Mouse (Mus musculus): ENCODE measurements around the gene Gna13. TPM values are rescaled to one million over a fixed set of nuclear protein-coding genes. Genes with fewer than 3 reads are reported as not detected.

Gna13 gene
- polyA plus RNA-seq, 1 experiment from 2014 or later, result 20.5 TPM

- Histone ChIP-seq H3K36me3 (ENCODE audit: control insufficient read depth, insufficient read depth, low read length) (no peaks in the 10 kb centered on the region; the same call in 1 of the 2 replicates), H3K4me3 (ENCODE audit: low read depth, low read length) (no peak overlapping the region), H3K27ac (ENCODE audit: low read length) (no peak overlapping the region), H3K4me2 (ENCODE audit: low read length) (no peak overlapping the region), H3K27me3 (ENCODE audit: control insufficient read depth, insufficient read depth, low read depth, low read length) (no peaks in the 10 kb centered on the region; the same call in 1 of the 2 replicates), H3K4me1 (ENCODE audit: control insufficient read depth, insufficient read depth, low read length) (peaks cover 9% of the 10 kb centered on the region; the same call in 1 of the 2 replicates), H3K9me3 (replicated peaks; ENCODE audit: control insufficient read depth, low read length, poor library complexity, severe bottlenecking) (no peaks in the 10 kb centered on the region), H3K9ac (ENCODE audit: low read depth, low read length) (no peak overlapping the region)
- no peak for ATAC-seq
- WGBS, result 67% methylated on average over 16 of the region's 16 CpGs
Observed at GRCm38 (mm10) chr11:109355771-109356388, 6.8 kb upstream of the Gna13 start.

DNA sequence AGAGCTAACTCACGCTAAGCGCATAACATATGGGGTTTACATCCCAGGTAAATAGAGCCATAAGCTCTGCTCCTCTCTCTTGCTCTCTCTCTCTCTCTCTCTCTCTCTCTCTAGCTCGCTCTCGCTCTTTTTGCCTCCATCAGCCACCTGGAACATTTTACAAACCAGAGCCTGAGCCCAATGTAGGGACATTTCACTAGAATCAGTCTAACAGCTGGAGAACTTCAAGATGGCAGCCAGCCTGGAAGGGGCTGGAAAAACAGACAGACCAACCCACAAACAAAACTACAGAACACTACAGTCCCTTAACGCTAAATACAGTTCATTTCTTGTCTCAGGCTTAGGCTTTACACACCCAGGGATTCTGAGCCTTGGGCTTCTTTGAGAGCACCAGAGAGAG is 5.5 kb upstream of the Gna13 start:
- H3K27ac ChIP-seq (ENCODE audit: low read length), result no peak overlapping the region
- ATAC-seq, result no peak
- no peak overlapping the region for H3K4me3 ChIP-seq (ENCODE audit: low read depth, low read length)
- no peak overlapping the region for H3K4me2 ChIP-seq (ENCODE audit: low read length)
- peaks cover 17% of the 10 kb centered on the region for H3K4me1 ChIP-seq (ENCODE audit: control insufficient read depth, insufficient read depth, low read length)
- 92% methylated on average over 5 of the region's 5 CpGs for WGBS
- no peaks in the 10 kb centered on the region; the same call in 1 of the 2 replicates for H3K27me3 ChIP-seq (ENCODE audit: control insufficient read depth, insufficient read depth, low read depth, low read length)
- no peaks in the 10 kb centered on the region; the same call in 1 of the 2 replicates for H3K36me3 ChIP-seq (ENCODE audit: control insufficient read depth, insufficient read depth, low read length)
- H3K9ac ChIP-seq (ENCODE audit: low read depth, low read length), result no peak overlapping the region
- no peaks in the 10 kb centered on the region for H3K9me3 ChIP-seq (replicated peaks; ENCODE audit: control insufficient read depth, low read length, poor library complexity, severe bottlenecking)

- H3K9ac ChIP-seq (ENCODE audit: low read depth, low read length), result no peak overlapping the region
- no peaks in the 10 kb centered on the region for H3K9me3 ChIP-seq (replicated peaks; ENCODE audit: control insufficient read depth, low read length, poor library complexity, severe bottlenecking)
- no peaks in the 10 kb centered on the region; the same call in 1 of the 2 replicates for H3K36me3 ChIP-seq (ENCODE audit: control insufficient read depth, insufficient read depth, low read length)
- peak; percentile 49; the same call in 1 of the 2 replicates for ATAC-seq
- no peaks in the 10 kb centered on the region; the same call in 1 of the 2 replicates for H3K27me3 ChIP-seq (ENCODE audit: control insufficient read depth, insufficient read depth, low read depth, low read length)
- 8% methylated on average over 3 of the region's 3 CpGs for WGBS
- no peak overlapping the region for H3K4me2 ChIP-seq (ENCODE audit: low read length)
- H3K27ac ChIP-seq (ENCODE audit: low read length), result peak overlapping the region; percentile 58
- H3K4me3 ChIP-seq (ENCODE audit: low read depth, low read length), result no peak overlapping the region
- peaks cover 17% of the 10 kb centered on the region for H3K4me1 ChIP-seq (ENCODE audit: control insufficient read depth, insufficient read depth, low read length)
Observed at GRCm38 (mm10) chr11:109358549-109358948, 4.1 kb upstream of the Gna13 start.

DNA sequence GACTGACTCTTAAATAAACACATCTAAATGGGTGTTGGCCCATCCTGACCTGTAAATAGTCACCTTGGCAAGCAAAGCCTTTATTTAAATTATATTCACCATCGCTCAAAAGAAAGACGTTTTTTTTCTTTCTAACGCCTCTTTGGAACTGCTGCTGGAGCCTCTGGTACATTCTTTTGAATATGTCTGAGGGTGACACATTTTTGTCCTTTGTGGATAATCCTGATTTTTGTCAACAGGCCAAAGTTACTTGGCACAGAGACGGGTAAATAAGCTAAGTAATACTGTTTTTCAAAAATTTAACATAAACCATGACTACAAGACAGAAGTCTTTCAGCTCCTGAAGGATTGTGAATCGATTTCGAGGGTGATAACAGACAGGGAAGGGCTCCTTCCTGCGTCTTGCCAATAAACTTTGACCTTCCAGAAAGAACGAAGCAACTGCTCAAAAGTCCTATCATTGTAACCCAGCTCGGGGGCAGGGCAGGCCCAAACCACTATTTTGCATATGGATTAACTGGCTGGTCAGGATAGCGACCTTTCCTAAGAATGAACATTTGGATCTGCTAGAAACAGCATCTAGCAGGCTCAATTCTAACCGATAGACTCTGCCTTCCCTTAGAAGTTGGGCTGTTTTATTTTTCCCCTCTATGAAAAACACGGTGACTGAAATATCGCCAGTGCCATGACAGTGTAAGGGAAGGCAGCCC is 3.4 kb upstream of the Gna13 start:
- H3K4me3 ChIP-seq (ENCODE audit: low read depth, low read length), result no peak overlapping the region
- WGBS, result 24% methylated on average over 13 of the region's 13 CpGs
- H3K9me3 ChIP-seq (replicated peaks; ENCODE audit: control insufficient read depth, low read length, poor library complexity, severe bottlenecking), result no peaks in the 10 kb centered on the region
- H3K27ac ChIP-seq (ENCODE audit: low read length), result peak overlapping the region; percentile 36
- no peaks in the 10 kb centered on the region; the same call in 1 of the 2 replicates for H3K36me3 ChIP-seq (ENCODE audit: control insufficient read depth, insufficient read depth, low read length)
- ATAC-seq, result no peak
- H3K4me1 ChIP-seq (ENCODE audit: control insufficient read depth, insufficient read depth, low read length), result peaks cover 17% of the 10 kb centered on the region
- no peaks in the 10 kb centered on the region; the same call in 1 of the 2 replicates for H3K27me3 ChIP-seq (ENCODE audit: control insufficient read depth, insufficient read depth, low read depth, low read length)
- H3K4me2 ChIP-seq (ENCODE audit: low read length), result no peak overlapping the region
- H3K9ac ChIP-seq (ENCODE audit: low read depth, low read length), result no peak overlapping the region

DNA sequence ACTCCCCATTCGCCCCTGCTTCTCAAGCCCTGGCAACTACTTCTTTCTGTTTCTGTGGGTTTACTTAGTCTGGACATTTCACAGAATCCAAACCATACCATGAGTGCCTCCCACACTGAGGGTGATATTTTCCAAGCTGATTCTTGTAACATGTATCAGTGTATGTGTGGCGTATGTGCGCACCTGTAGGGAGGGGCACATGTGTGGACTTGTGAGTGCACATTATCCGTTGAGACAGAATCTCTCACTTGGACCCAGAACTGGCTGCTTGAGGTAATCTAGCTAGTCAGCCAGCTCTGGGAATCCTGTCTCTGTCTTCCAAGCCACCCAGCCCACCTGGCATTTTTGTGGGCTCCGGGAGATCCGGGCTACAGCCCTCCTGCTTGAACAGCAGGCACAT is 2.5 kb upstream of the Gna13 start:
- no peaks in the 10 kb centered on the region; the same call in 1 of the 2 replicates for H3K36me3 ChIP-seq (ENCODE audit: control insufficient read depth, insufficient read depth, low read length)
- no peaks in the 10 kb centered on the region; the same call in 1 of the 2 replicates for H3K27me3 ChIP-seq (ENCODE audit: control insufficient read depth, insufficient read depth, low read depth, low read length)
- no peak for ATAC-seq
- H3K4me3 ChIP-seq (ENCODE audit: low read depth, low read length), result no peak overlapping the region
- H3K27ac ChIP-seq (ENCODE audit: low read length), result peak overlapping the region; percentile 36
- H3K4me1 ChIP-seq (ENCODE audit: control insufficient read depth, insufficient read depth, low read length), result peaks cover 26% of the 10 kb centered on the region
- 86% methylated on average over 6 of the region's 6 CpGs for WGBS
- H3K9me3 ChIP-seq (replicated peaks; ENCODE audit: control insufficient read depth, low read length, poor library complexity, severe bottlenecking), result no peaks in the 10 kb centered on the region
- H3K9ac ChIP-seq (ENCODE audit: low read depth, low read length), result no peak overlapping the region
- no peak overlapping the region for H3K4me2 ChIP-seq (ENCODE audit: low read length)

GRCm38 (mm10) chr11:109360581-109361040 is 2.0 kb upstream of the Gna13 start:
- H3K9me3 ChIP-seq (replicated peaks; ENCODE audit: control insufficient read depth, low read length, poor library complexity, severe bottlenecking), result no peaks in the 10 kb centered on the region
- H3K27ac ChIP-seq (ENCODE audit: low read length), result no peak overlapping the region
- WGBS, result 60% methylated on average over 12 of the region's 12 CpGs
- peaks cover 32% of the 10 kb centered on the region for H3K4me1 ChIP-seq (ENCODE audit: control insufficient read depth, insufficient read depth, low read length)
- no peak overlapping the region for H3K4me3 ChIP-seq (ENCODE audit: low read depth, low read length)
- H3K9ac ChIP-seq (ENCODE audit: low read depth, low read length), result no peak overlapping the region
- H3K27me3 ChIP-seq (ENCODE audit: control insufficient read depth, insufficient read depth, low read depth, low read length), result no peaks in the 10 kb centered on the region; the same call in 1 of the 2 replicates
- H3K4me2 ChIP-seq (ENCODE audit: low read length), result no peak overlapping the region
- ATAC-seq, result no peak
- H3K36me3 ChIP-seq (ENCODE audit: control insufficient read depth, insufficient read depth, low read length), result no peaks in the 10 kb centered on the region; the same call in 1 of the 2 replicates

GRCm38 (mm10) chr11:109361241-109361630 is 1.4 kb upstream of the Gna13 start:
- Histone ChIP-seq H3K27ac (ENCODE audit: low read length) (no peak overlapping the region), H3K9ac (ENCODE audit: low read depth, low read length) (no peak overlapping the region), H3K4me2 (ENCODE audit: low read length) (no peak overlapping the region), H3K4me1 (ENCODE audit: control insufficient read depth, insufficient read depth, low read length) (peaks cover 38% of the 10 kb centered on the region), H3K4me3 (ENCODE audit: low read depth, low read length) (no peak overlapping the region), H3K36me3 (ENCODE audit: control insufficient read depth, insufficient read depth, low read length) (no peaks in the 10 kb centered on the region), H3K27me3 (ENCODE audit: control insufficient read depth, insufficient read depth, low read depth, low read length) (no peaks in the 10 kb centered on the region; the same call in 1 of the 2 replicates), H3K9me3 (replicated peaks; ENCODE audit: control insufficient read depth, low read length, poor library complexity, severe bottlenecking) (no peaks in the 10 kb centered on the region)
- ATAC-seq, result no peak
- WGBS, result 80% methylated on average over 7 of the region's 7 CpGs

DNA sequence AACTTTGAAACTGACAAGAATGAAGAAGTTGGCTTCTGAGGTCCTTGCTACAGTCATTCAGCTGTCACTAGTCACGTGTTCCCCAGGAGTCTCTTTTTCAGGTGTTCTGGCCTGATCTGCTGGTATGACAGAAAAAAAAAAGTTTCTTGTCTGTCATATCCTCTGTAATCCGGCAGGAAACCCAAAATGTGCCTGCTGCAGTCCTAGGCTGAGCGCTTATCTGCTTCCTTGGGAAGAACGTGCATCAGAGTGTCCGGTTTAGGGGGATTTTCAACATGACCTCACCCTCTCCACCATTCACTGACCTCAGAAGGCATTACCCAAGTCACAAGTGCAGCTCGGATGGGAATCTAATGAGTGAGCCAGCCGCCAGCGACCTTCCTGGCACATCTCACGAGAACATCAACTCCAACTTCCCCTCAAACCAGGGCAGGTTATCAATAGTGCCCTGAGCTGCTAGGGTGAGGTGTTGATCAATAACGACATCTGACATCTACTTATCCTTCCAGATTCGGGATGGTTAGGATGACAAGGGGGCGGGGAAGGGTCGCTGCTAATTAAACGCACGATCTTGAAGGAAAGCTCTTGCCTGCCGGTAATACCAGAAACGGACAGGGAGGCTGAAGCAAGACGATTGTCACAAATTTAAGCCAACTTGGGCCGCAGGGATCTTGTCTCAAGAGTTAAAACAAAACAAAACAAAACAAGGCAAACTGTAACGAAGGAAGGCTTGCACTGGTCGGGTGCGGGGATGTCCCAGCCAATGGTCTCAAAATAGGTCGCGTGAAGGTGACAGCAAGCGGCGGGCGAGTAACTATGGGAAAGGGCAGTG is 784 bp upstream of the Gna13 start:
- WGBS, result 5% methylated on average over 27 of the region's 27 CpGs
- Histone ChIP-seq H3K27me3 (ENCODE audit: control insufficient read depth, insufficient read depth, low read depth, low read length) (no peaks in the 10 kb centered on the region; the same call in 1 of the 2 replicates), H3K4me3 (ENCODE audit: low read depth, low read length) (peak overlapping the region; percentile 77), H3K9ac (ENCODE audit: low read depth, low read length) (peak overlapping the region; percentile 70), H3K27ac (ENCODE audit: low read length) (peak overlapping the region; percentile 83), H3K4me2 (ENCODE audit: low read length) (peak overlapping the region; percentile 73), H3K4me1 (ENCODE audit: control insufficient read depth, insufficient read depth, low read length) (peaks cover 44% of the 10 kb centered on the region), H3K9me3 (replicated peaks; ENCODE audit: control insufficient read depth, low read length, poor library complexity, severe bottlenecking) (no peaks in the 10 kb centered on the region), H3K36me3 (ENCODE audit: control insufficient read depth, insufficient read depth, low read length) (no peaks in the 10 kb centered on the region)
- peak; percentile 4; the same call in 1 of the 2 replicates for ATAC-seq

All from midbrain, embryonic 16.5 days (tissue).